Mouse (Mus musculus) heart, embryonic 14.5 days (tissue): ENCODE data around the gene Appl2. TPM values are rescaled to one million over a fixed set of nuclear protein-coding genes. Genes with fewer than 3 reads are reported as not detected.
"Not testable (repeated sequence)": the region's sequence is repeated elsewhere in the genome, so short reads cannot be mapped to it uniquely, and the experiment has no call there.

ENCODE experiments used
- ATAC-seq: fragments of 200-750 bp; cut with Nextera tagmentation; 2 replicates; pipeline ENCODE4 v1.8.0; 2017; ENCODE audit warnings: low read depth, moderate TSS enrichment; ENCODE audit not compliant: insufficient number of reproducible peaks, insufficient read depth, low FRiP score
- H3K27ac ChIP-seq, 2 experiments: fragments of 200-500 bp in 1 of 2; fragments of 300-500 bp in 1 of 2; sonication (generic) in 1 of 2; replicated peaks in 1 of 2; 2 replicates each; pipeline ENCODE4 v1.5.1; 2012 to 2014; ENCODE audit warnings: low read depth in 2 of 2, low read length in 2 of 2, control low read depth in 1 of 2, mild to moderate bottlenecking in 1 of 2, mixed read lengths in 1 of 2; ENCODE audit not compliant: control insufficient read depth in 1 of 2, insufficient read depth in 1 of 2
- H3K27me3 ChIP-seq: fragments of 300-500 bp; sonication (generic); 2 replicates; pipeline ENCODE4 v1.6.1; 2014; ENCODE audit warnings: mild to moderate bottlenecking, low read length, control low read depth; ENCODE audit not compliant: control insufficient read depth, insufficient read depth
- H3K36me3 ChIP-seq: fragments of 300-500 bp; sonication (generic); 2 replicates; pipeline ENCODE4 v1.6.1; 2014; ENCODE audit warnings: mild to moderate bottlenecking, control low read depth, low read length, mixed read lengths; ENCODE audit not compliant: control insufficient read depth, insufficient read depth
- H3K4me1 ChIP-seq, 2 experiments: fragments of 200-500 bp in 1 of 2; fragments of 300-500 bp in 1 of 2; sonication (generic) in 1 of 2; 2 replicates each; pipeline ENCODE4 v1.6.1; 2012 to 2014; ENCODE audit warnings: low read length in 2 of 2, control low read depth in 1 of 2, mixed read lengths in 1 of 2; ENCODE audit not compliant: control insufficient read depth in 2 of 2, insufficient read depth in 2 of 2
- H3K4me2 ChIP-seq: fragments of 300-500 bp; sonication (generic); 2 replicates; pipeline ENCODE4 v1.6.1; 2014; ENCODE audit warnings: mild to moderate bottlenecking, low read length
- H3K4me3 ChIP-seq, 2 experiments: fragments of 200-500 bp in 1 of 2; fragments of 300-500 bp in 1 of 2; sonication (generic) in 1 of 2; 2 replicates each; pipeline ENCODE4 v1.5.1; 2012 to 2014; ENCODE audit warnings: low read length in 2 of 2, mild to moderate bottlenecking in 2 of 2, control low read depth in 1 of 2, low read depth in 1 of 2, moderate library complexity in 1 of 2; ENCODE audit not compliant: control insufficient read depth in 1 of 2, insufficient read depth in 1 of 2
- H3K9ac ChIP-seq: fragments of 300-500 bp; sonication (generic); 2 replicates; pipeline ENCODE4 v1.6.1; 2014; ENCODE audit warnings: mild to moderate bottlenecking, low read length
- H3K9me3 ChIP-seq: fragments of 300-500 bp; sonication (generic); 2 replicates; pipeline ENCODE4 v1.6.1; 2016; ENCODE audit warnings: low read length, control low read depth; ENCODE audit not compliant: control insufficient read depth
- WGBS: fragments of 180-500 bp; shearing (Covaris S2); extraction: QIAGEN DNeasy Blood & Tissue Kit; methylation state at CpG from one replicate; pipeline ENCODE4 v1.1.7; 2014; 5-methylcytosine and 5-hydroxymethylcytosine counted together
- polyA plus RNA-seq: library from polyadenylated mRNA; unstranded; fragments of >200 nt; fragmentation: Nextera tagmentation; extraction: Ambion mirVana; gene quantifications from 2 replicates; pipeline ENCODE4 v1.2.1, GENCODE M21; 2014

Gene Appl2
- polyA plus RNA-seq, 1 experiment from 2014 or later: 34.9 TPM

DNA sequence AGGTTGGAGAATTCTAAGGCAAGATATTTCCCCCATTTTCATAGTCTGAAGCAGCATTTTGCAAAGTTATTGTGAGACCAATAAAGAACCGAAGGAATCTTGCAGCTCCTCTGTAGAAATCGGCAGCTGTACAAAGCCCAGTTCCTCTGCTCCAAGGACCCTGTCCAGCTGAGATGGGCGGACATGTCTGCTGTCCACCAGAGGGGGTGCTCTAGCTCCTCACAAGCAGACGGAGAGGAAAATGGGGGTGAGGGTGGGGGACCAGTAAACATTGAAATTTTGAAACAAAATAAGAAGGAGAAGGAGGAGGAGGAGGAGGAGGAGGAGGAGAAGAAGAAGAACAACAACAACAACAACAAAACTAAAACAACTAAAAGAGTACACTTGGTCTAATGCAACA lies 12.1 kb upstream of the Appl2 start:
- ATAC-seq: no peak
- no peak overlapping the region for H3K4me3 ChIP-seq
- 64% methylated on average over 4 of the region's 4 CpGs for WGBS
- no peaks in the 10 kb centered on the region for H3K9me3 ChIP-seq
- H3K4me1 ChIP-seq: peaks cover 3 to 6% of the 10 kb centered on the region in 2 experiments; a peak in 3 of 4 replicates
- no peaks in the 10 kb centered on the region for H3K36me3 ChIP-seq
- no peaks in the 10 kb centered on the region for H3K27me3 ChIP-seq
- H3K9ac ChIP-seq: no peak overlapping the region
- no peak overlapping the region for H3K27ac ChIP-seq
- H3K4me2 ChIP-seq: no peak overlapping the region

GRCm38 (mm10) chr10:83654591-83654990 lies 6.1 kb upstream of the Appl2 start:
- Histone ChIP-seq H3K9ac (no peak overlapping the region), H3K4me2 (no peak overlapping the region), H3K36me3 (no peaks in the 10 kb centered on the region), H3K27me3 (no peaks in the 10 kb centered on the region), H3K4me3 (no peak overlapping the region), H3K4me1 (no peaks in the 10 kb centered on the region), H3K9me3 (no peaks in the 10 kb centered on the region), H3K27ac (no peak overlapping the region)
- 85% methylated on average over 2 of the region's 2 CpGs for WGBS
- no peak for ATAC-seq

GRCm38 (mm10) chr10:83652205-83652866 lies 3.8 kb upstream of the Appl2 start:
- H3K4me1 ChIP-seq: peaks cover 2 to 12% of the 10 kb centered on the region in 2 experiments; a peak in 3 of 4 replicates
- H3K4me3 ChIP-seq, H3K27ac ChIP-seq, H3K4me2 ChIP-seq, ATAC-seq, H3K9ac ChIP-seq, H3K27me3 ChIP-seq, H3K9me3 ChIP-seq, H3K36me3 ChIP-seq: not testable (repeated sequence)
- WGBS: 89% methylated on average over 19 of the region's 19 CpGs

- H3K9ac ChIP-seq: peak overlapping the region; percentile 87
- no peaks in the 10 kb centered on the region for H3K27me3 ChIP-seq
- H3K4me3 ChIP-seq: peak overlapping the region; percentile 73 to 80
- H3K36me3 ChIP-seq: no peaks in the 10 kb centered on the region
- no peak for ATAC-seq
- H3K4me2 ChIP-seq: peak overlapping the region; percentile 89
- no peaks in the 10 kb centered on the region for H3K9me3 ChIP-seq
- 32% methylated on average over 6 of the region's 6 CpGs for WGBS
- H3K4me1 ChIP-seq: peaks cover 20 to 32% of the 10 kb centered on the region in 2 experiments
- peak overlapping the region in 1 of 2 experiments; percentile 89; a peak in 2 of 4 replicates for H3K27ac ChIP-seq
These were observed 499 bp upstream of the Appl2 start for GRCm38 (mm10) chr10:83649037-83649436.

- Histone ChIP-seq H3K4me3 (no peak overlapping the region), H3K4me1 (peaks cover 20 to 35% of the 10 kb centered on the region in 2 experiments), H3K4me2 (no peak overlapping the region; the same call in 1 of the 2 replicates), H3K27ac (no peak overlapping the region), H3K36me3 (no peaks in the 10 kb centered on the region), H3K9ac (no peak overlapping the region), H3K27me3 (no peaks in the 10 kb centered on the region), H3K9me3 (no peaks in the 10 kb centered on the region)
- WGBS: 78% methylated on average over 7 of the region's 7 CpGs
- ATAC-seq: no peak
These were observed 2.1 kb downstream of the Appl2 start for GRCm38 (mm10) chr10:83646351-83646885.

DNA sequence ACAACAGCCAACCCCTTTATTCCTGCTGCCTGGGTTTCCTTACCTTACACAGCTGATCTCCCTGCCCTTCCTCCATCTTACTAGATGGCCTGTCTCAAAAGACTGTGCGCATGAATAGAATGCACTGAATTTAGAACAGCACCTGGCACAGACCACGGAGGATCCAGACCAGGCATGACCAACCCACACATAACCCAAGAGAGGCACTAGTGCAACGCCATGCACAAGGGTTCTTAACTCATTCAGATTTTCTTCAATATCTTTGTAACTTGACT lies 2.9 kb downstream of the Appl2 start:
- Histone ChIP-seq H3K9ac (no peak overlapping the region), H3K9me3 (no peaks in the 10 kb centered on the region), H3K4me2 (no peak overlapping the region), H3K27ac (peak overlapping the region; percentile 52 to 77; a peak in 3 of 4 replicates), H3K4me1 (peaks cover 20 to 35% of the 10 kb centered on the region in 2 experiments), H3K36me3 (no peaks in the 10 kb centered on the region), H3K27me3 (no peaks in the 10 kb centered on the region), H3K4me3 (no peak overlapping the region)
- ATAC-seq: no peak
- 84% methylated on average over 3 of the region's 3 CpGs for WGBS

DNA sequence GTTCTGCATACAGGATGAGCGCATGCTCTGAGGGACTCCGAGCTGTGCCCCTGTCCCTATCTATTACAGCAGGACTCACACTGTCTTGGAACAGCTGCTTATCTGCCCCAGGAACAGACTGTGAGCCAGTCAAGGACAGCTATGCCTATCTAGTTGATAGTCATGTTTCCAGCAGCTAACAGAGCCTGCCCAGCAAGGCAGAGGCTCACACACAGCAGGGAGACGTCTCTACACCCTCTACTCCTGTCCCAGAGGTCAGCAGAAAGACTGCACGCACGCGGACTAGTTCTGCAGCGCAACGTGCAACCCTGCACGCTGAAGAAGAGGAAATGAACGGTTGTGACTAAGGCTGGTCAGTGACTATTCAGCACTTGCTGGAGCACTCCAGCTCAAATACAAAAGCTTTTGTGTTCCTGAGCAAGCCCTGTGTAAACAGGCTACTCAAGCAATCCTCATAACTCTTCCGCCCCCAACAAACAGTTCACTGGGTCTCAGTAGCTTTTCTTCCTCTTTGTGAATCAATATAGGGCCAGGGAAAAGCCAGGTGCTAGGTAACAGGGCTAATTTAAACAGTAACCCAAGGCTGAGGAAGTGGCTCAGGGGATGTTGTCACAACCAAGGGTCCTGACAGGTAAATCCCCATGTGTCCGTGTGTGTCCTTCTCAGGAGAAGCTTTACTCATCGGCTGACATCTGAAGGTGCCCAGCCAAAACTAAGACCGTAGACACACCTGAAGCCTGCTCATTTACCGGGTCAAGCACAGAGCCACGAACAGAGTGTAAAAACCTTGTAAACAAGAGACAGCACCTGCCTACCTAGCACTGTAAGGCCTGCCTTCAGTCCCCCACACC lies 3.4 kb downstream of the Appl2 start:
- Histone ChIP-seq H3K4me2 (peak overlapping the region; percentile 49), H3K9me3 (no peaks in the 10 kb centered on the region), H3K4me1 (peaks cover 20 to 35% of the 10 kb centered on the region in 2 experiments), H3K4me3 (0 out of 4 replicates have a peak overlapping the region, but pooled peaks of 1 of the 2 experiments have one; percentile 2), H3K27ac (peak overlapping the region; percentile 52 to 77), H3K9ac (peak overlapping the region; percentile 57), H3K27me3 (no peaks in the 10 kb centered on the region), H3K36me3 (peaks cover 4% of the 10 kb centered on the region)
- peak; percentile 33 for ATAC-seq
- 35% methylated on average over 16 of the region's 16 CpGs for WGBS
